Mouse (Mus musculus): ENCODE data around the gene Brd7. TPM values are rescaled to one million over a fixed set of nuclear protein-coding genes. Genes with fewer than 3 reads are reported as not detected.

Brd7 gene
- total RNA-seq, 2 experiments from 2014 or later = 11.8 to 22.5 TPM

DNA sequence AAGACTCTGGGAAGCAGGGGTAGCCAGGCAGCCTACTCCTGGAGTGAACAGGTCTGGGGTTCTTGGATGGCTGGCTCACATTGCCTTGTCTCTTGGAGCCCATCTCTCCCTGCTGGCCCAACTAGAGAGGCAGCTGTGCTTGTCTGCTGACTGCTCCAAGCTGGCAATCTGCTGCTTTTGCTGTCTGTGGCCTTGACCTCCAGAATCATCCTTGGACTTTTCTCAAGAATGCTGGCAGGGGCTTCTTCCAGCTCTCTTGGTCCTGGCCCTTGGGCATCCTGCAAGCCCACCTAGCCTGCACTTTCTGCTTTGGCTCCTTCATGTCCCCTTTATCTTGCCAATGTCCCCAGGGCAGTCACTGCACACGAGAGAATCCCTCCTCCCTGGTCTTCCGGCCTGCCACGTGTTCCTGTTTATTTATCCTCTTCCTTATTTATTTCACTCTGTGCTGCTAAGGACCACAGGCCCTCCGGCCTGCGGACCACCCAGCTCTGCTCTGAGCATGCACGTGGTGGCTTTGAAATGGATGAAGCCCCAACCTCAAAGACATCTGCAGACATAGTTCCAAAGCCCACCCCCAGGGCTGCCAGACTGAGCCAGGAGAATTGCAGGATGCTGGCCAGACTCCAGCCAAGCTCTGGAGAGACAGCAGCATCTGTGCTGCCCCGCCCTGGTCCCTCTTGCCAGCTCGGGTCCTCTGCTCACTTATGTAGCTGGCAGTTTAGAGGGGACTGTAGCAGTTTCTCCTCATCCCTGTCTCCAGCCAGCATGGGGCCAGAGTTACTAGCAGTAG, 45.7 kb downstream of the Brd7 start:
- ATAC-seq (replicated peaks; ENCODE audit: low FRiP score, poor library complexity, severe bottlenecking) = no peak

DNA sequence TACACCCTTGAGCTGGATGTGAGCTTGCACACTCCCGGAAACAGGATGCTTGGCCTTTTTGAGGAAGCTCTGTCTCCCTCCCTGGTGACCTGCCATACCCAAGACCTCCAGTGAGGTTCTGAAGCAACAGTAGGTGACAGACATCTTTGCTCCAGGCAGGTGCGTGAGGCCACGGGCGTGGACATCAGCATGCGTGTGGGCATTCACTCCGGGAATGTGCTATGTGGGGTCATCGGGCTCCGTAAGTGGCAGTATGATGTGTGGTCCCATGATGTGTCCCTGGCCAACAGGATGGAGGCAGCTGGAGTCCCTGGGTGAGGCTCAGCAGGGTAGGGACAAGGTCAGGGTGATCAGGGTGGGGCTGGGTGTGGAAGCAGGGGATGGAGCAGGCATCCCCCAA, 46.7 kb downstream of the Brd7 start:
- 0 out of 2 replicates have a peak, but pooled peaks have one; percentile 32 for ATAC-seq (replicated peaks; ENCODE audit: low FRiP score, poor library complexity, severe bottlenecking)

DNA sequence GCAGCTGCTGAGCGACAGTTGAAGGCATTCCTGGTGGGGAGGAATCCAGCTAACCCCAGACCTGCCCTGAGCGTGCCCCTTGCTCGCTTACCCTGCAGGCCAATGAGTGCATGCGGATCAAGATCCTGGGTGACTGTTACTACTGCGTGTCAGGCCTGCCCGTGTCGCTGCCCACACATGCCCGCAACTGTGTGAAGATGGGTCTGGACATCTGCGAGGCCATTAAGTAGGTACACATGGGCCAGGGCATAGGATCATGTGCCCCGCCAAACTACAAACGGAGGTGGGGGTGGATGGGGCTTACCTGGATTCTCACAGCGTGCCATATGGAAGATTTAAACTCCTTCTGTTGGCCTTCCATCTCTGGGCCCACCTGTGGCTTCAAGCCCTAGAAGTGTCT, 48.0 kb downstream of the Brd7 start:
- no peak for ATAC-seq (replicated peaks; ENCODE audit: low FRiP score, poor library complexity, severe bottlenecking)

DNA sequence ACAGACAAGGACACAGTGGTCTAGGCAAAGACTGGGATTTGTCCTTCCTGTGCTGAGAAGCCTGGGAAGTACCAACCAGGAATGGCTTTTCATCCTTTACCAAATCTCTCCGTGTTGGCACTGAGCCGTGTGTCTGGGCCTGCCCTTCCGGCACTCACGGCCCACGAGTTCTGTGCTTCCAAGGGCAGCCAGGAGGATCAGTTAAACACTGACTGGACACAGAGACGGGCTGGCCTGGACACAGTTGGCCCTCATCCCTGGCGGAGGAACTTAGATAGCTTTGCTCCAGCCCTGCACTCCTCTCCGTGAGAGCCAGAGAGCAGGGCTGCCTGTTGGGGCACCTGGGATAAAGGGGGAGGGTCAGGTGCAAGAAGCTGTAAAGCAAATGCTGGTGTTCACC, 49.0 kb downstream of the Brd7 start:
- no peak for ATAC-seq (replicated peaks; ENCODE audit: low FRiP score, poor library complexity, severe bottlenecking)

DNA sequence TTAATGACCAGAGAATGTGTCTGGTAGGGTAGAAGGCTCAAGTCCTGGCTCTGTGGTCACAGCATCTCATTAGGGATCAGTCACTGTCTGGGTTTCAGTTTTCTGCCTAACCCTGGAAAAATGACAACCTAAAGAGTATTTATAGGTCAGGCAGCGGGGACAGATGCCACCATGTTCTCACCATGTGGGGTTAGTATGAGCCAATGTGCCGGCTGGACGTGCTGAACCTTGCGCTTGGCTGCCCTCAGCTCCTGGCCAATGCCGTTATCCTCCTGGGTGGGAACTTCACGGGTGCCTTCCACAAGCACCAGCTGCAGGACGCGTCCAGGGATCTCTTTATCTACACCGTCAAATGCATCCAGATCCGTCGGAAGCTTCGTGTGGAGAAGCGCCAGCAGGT, 51.7 kb downstream of the Brd7 start:
- no peak for ATAC-seq (replicated peaks; ENCODE audit: low FRiP score, poor library complexity, severe bottlenecking)

DNA sequence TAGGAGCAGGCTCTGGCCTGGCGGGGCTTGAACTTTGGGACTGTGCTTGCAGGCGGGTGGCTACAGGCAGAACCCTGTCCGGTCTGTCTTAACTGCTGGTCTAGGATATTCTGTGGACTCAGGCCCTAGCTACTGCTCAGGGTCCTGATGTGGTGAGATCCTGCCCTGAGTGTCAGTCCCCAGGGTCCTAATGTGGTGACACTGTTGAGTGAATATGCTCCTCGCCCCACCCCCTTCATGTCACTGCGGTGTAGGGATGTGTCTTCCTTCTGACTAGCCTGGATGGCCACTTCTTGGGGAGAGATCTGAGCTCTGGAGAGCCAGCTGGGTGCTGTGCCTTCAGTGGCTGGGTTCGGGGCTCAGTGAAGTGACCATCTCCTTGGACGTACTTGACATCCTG, 52.1 kb downstream of the Brd7 start:
- no peak for ATAC-seq (replicated peaks; ENCODE audit: low FRiP score, poor library complexity, severe bottlenecking)

DNA sequence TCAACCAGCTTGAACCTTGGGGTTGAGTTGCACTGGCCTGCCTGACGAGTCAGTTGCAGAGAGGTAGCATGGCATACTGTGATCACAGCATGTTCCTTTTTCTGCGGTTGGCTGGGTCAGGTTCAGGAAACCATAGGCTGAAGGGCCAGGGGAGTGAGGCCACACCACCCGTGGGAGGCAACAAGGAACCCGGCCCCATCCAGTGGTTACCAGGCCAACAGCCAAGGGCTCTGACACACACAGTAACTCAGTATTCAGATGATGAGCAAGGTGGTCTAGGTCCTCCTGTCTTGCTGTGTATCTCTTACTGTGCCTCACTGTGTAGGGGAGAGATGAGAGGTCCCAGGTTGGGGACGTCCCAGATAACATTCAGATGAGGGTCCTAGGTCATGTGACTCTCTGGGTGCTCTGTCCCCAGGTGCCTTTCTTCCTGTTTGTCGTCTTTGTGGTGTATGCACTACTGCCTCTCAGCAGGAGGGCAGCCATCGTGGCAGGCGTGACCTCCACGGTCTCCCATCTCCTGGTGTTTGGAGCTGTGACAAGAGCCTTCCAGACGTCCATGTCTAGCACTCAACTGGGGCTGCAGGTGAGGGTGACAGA, 52.6 kb downstream of the Brd7 start:
- ATAC-seq (replicated peaks; ENCODE audit: low FRiP score, poor library complexity, severe bottlenecking) = no peak

DNA sequence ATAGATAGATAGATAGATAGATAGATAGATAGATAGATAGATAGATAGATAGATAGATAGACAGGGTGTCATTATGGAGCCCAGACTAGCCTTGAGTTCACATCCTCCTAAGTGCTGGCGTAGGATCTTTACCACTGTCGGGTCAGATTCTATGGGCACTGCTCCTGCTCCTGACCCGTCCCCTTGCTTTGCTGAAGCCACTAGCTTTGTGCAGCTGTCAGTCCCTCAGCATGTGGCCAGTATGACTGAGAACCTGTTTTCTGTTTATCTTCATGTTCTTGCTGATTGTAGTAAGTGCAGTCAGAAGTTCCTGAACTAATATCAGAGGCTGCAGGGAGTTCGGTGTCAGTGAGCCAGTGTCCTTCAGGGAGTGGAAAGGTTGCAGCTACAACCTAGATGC, 54.3 kb downstream of the Brd7 start:
- ATAC-seq (replicated peaks; ENCODE audit: low FRiP score, poor library complexity, severe bottlenecking) = no peak

DNA sequence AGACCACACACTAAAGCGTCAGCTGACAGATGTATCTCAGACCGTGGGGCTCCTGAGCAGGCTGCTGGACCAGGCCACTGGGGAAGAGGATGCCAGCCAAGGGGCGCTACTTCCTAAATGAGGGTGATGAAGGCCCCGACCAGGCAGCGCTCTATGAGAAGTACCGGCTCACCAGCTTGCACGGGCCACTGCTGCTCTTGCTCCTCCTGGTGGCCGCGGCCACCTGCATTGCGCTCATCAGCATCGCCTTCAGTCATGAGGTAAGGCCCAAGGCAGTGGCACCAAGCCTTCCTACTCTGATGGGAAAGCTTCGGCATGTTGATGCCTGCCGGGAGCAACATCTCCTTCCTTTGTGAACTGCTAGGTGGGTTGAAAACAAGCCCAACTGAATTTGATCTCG, 55.5 kb downstream of the Brd7 start:
- ATAC-seq (replicated peaks; ENCODE audit: low FRiP score, poor library complexity, severe bottlenecking) = no peak

DNA sequence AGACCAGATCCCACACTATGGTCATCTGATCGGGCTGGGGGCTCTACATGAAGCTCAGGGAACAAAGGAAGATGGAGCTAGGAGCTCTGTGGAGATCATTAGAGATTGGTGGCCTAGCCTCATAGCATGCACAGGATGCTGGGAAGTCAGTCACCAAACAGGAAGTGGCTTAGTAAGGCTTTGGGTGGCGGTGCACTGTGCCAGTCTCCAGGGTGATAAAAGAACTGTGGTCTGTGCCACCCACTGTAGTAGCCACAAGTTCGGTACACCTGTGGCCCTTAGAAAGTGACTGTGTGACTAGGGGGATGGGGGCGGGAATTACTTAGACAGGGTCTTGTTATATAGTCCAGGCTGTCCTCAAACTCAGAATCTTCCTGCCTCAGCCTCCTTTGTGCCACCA, 56.2 kb downstream of the Brd7 start:
- no peak for ATAC-seq (replicated peaks; ENCODE audit: low FRiP score, poor library complexity, severe bottlenecking)

DNA sequence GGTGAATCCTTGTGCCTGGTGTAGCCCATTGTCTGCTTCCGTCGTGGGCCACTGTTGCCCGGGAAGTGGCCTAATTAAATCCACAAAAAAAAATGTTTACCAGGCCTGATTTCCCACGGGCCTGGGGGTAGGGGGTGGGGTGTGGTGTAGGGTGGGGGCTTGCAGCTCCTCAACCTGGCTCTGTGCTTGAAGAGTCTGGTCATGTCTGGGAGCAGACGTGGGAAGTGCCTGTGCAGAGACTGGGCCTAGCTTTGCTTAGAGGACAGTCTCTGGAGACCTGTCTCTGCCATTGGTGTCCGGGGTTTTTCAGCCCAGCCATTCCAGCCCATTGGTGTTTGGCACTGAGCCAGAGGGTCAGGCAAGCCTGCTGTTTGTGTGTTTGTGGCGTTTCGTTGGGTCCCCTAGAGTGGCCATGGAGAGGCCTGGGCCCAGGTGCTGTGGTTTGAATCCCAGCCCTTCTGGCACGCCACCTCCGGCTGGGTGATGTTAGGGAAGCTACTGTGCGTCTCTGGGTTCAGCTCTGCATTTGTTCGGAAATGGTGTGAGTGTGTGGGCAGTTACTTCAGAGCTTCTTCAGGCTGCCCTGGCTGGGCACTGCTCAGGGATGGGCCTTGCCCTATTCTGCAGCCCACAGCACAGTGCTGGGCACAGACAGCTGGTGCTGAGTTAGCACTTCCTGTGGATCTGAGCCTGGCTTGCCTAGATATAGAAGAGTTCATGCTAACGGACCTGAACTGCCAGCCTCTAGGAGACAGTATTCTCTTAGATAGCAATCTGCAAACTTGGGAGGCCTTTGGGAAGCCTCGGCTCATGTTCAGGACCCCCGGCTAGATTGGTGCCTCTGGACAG, 60.2 kb downstream of the Brd7 start:
- ATAC-seq (replicated peaks; ENCODE audit: low FRiP score, poor library complexity, severe bottlenecking) = no peak

DNA sequence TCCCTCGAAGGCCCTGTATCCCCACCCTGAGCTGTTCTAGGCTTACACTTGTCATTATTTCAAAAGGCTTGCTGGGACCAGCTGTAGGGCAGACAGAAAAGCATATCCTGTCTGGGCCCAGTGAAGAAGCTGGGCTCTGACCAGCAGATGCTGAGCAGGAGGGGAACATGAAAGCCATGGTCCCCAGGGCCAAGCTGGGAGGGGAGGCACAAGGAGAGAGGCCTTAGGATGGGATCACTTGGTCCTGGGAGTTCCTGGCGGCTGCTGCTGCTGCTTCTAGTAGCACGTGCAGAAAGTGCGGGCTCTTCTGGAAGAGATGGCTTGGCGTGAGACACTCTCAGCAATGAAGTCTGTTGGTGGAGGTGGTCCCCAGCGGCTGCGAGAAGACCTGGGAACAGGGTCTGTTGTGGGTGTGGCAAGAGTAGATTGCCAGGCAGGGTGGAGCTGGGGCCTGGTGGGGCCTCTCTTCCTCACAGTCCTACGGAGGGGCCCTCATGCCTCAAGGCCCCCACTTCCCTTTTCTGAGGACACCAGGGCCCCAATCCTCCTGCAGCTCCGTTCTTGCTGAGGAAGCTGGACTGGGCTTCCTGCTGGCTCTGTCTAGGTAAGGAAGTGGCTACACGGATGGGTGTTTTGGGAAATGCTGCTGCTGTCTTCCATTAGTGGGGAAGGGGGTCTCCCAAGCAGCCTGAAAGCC, 61.9 kb downstream of the Brd7 start:
- ATAC-seq (replicated peaks; ENCODE audit: low FRiP score, poor library complexity, severe bottlenecking) = peak; percentile 31; the same call in 1 of the 2 replicates

DNA sequence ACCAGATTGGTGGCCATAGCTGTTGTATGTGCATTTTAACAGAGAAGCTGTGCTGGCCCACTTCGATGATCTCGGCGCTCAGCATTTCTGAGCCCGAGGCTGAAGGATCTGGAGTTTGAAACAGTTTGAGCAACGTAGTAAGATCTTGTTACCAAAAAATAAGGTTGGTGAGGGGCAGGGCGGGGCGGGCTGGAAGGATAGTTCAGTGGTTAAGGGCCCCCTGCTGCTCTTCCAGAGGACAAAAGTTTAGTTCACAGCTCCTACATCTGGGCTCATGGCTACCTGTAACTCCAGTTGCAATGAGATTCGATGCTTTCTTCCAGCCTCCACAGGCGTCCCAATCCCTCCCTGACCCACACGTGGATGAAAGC, 63.3 kb downstream of the Brd7 start:
- no peak for ATAC-seq (replicated peaks; ENCODE audit: low FRiP score, poor library complexity, severe bottlenecking)

DNA sequence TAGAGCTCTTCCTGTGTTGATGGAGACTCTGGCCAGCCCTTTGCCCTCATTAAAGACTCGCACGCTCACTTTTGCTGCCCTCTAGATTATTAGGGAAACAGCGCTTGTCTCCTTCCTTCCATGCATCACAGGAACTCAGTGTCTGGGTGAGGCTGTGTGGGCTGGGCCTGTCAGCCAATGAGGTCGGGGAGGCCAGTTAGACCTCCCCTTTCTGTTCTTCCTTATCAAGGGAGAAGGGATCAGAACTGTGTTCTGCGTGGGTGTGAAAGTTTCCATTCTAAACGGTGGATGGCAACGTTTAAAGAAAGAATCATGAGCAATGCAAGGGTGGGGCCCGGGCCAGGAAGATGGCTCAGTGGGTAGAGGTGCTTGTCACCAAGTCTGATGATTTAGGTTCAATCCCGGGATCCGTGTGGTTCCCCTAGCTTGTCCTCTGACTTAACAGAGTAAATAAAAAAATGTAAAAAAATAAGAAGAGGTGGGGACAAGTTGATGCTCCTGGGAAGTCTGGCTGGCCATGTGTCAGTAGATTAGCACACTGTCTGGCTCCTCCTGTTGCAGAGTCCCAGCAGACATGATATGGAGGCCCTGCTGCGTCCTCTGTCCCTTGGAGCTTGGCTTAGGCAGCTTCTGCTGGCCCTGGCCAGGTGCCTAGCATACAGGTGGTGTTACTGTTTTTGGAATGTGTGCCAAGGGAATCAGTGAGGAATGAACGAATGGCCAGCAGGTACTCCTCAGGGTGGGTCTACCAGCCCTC, 63.8 kb downstream of the Brd7 start:
- peak; percentile 54 for ATAC-seq (replicated peaks; ENCODE audit: low FRiP score, poor library complexity, severe bottlenecking)

DNA sequence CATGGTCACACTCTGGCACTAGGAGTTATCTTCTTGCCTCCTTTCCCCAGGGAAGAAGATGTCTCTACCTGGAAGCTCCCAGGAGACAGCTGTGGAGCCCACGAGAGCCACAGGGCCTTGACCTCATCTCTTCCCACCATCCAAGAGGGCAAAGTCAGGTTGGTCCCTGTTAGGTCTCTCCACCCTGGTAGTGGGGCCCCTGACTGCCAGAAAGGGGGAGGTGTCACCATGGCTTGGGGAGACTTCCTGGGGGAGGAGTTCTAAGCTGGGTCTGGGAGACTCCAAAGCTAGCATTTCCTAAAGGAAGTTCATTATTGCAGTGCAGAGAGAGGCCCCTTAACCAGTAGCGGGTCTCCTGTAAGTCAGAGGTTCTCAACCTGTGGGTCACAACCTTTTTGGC, 67.0 kb downstream of the Brd7 start:
- ATAC-seq (replicated peaks; ENCODE audit: low FRiP score, poor library complexity, severe bottlenecking) = no peak

DNA sequence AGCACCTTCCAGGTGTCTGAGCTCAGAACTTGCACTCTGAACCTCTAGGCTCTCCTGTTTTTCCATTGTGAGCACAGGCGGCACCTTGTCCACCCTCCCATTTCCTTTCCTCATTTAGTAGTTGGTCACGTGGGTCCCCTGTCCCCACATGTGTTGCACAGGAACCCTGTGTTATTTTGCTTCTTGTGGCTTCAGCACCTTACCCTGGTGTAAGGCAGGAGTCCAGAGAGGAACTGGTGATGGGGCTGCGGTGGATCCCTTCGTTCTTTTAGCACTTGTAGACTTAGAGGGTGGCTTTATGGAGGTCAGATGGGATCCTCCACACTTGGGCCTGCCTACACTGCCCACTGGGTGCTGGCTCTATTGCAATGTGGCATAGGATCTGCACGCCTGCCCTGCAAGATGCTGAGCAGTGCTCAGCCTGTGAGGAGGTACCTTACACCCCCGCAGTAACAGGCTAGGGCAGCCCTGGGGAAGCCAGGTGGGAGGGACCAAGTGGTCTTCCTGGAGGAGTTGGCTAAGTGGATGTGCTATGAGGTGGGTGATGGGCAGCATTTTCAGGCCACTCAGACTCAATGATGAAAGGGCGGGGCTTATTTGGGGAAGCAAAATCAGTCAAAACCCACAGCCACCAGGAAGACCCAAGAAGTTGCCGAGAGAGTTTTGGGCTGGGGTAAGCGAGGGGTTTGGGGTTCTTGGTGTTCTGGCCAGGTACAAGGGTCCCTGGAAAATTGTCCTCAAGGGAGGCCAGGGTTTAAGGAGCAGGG, 68.2 kb downstream of the Brd7 start:
- no peak for ATAC-seq (replicated peaks; ENCODE audit: low FRiP score, poor library complexity, severe bottlenecking)

DNA sequence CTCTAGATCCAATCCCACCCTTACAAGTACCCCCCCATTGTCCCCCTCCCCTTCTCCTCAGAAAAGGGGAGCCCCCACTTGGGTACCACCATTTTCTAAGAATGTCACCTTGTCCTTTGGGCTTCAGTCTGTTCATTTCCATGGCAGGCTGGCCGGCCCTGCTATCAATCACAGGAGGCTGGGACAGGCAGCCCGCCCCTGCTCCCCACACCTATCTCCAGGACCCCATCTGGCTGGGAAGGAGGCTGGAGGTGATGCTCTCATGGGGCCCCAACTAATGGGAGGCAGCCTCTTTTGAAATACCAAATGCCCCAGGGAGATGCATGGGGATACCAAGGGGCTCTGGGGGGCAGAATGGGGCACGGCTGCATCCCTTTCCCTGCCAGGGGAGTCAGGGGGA, 69.1 kb downstream of the Brd7 start:
- no peak for ATAC-seq (replicated peaks; ENCODE audit: low FRiP score, poor library complexity, severe bottlenecking)

DNA sequence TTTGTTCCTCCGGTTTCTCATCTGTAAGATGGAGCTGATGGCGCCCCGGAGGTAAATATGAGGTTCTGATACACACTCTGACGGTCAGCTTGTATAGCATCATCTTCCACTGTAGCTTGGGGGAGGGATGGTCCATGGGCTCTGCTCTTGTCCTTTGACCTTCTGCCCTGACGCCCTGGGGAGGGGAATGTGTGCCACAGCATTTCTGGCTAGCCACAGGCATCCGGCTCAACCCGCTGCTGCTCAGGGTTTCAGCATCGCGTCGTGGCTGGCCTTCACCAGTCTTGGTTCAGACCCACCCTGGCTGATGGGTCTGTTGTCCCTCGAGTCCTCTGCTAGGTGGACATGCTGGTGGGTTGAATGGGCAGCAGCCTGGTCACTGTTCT, 70.7 kb downstream of the Brd7 start:
- ATAC-seq (replicated peaks; ENCODE audit: low FRiP score, poor library complexity, severe bottlenecking) = no peak

Data from erythroblast, adult 5-6 weeks (primary cell).